Mouse (Mus musculus) brain, embryonic 14.5 days (tissue): ENCODE results near the gene Atad3a. TPM values are rescaled to one million over a fixed set of nuclear protein-coding genes. Genes with fewer than 3 reads are reported as not detected.

ENCODE experiments used
- DNase-seq: peaks from one replicate; pipeline ENCODE4 v3.0.0-alpha.2; 2011; ENCODE audit warnings: low read depth
- CTCF ChIP-seq: fragments of 200-500 bp; IDR thresholded peaks from 2 replicates; pipeline ENCODE4 v1.5.1; 2012; ENCODE audit warnings: inconsistent platforms, mild to moderate bottlenecking, moderate library complexity, borderline replicate concordance; ENCODE audit not compliant: insufficient read depth, insufficient read length; ENCODE audit errors: extremely low read depth
- POLR2A ChIP-seq: fragments of 200-500 bp; IDR thresholded peaks from 2 replicates; pipeline ENCODE4 v1.6.1; 2012; ENCODE audit warnings: mild to moderate bottlenecking, inconsistent platforms, borderline replicate concordance; ENCODE audit not compliant: poor library complexity, insufficient read depth, insufficient read length, severe bottlenecking; ENCODE audit errors: extremely low read depth
- polyA plus RNA-seq: library from polyadenylated mRNA; depleted of rRNA; stranded (reverse); fragments of >200 nt; gene quantifications from 2 replicates; pipeline ENCODE4 v1.2.3, GENCODE M21; 2012

Atad3a gene
- polyA plus RNA-seq, 1 experiment = 103 TPM

DNA sequence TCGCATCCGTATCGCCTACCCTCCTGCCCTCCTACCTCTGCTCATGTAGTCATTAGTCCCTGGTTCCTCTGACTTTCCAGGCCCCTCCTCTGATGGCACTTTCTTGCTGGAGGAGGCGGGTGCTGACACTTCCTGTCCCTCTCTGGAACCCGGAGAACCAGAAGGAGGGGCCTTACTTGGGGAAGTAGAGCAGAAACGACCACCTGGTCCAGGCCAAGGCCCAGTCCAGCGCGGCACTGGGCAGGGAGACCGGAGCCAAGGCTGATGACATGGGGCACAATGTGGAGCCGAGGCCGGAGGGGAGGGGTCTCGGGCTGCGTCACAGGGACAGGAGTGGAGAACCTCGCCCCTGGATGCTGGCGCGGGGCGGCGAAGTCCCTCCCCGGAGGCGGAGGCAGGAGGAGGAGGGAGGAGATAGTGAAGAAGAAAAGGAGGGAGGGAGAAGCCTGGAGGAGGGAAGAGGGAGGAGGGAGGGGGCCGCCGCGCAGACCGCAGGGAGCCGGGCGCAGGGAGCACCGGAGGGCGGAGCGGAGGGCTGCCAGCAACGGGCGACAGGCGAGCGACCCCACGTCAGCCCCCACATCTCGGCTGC, 26.4 kb downstream of the Atad3a start, which contains the start of gene Tmem240:
Tmem240 (plus strand) TSS at position 451 of the 592 bp plus-strand sequence.
- TF ChIP-seq CTCF = no peak
- peak; percentile 78 for TF ChIP-seq POLR2A
- peak; percentile 98 for DNase-seq

DNA sequence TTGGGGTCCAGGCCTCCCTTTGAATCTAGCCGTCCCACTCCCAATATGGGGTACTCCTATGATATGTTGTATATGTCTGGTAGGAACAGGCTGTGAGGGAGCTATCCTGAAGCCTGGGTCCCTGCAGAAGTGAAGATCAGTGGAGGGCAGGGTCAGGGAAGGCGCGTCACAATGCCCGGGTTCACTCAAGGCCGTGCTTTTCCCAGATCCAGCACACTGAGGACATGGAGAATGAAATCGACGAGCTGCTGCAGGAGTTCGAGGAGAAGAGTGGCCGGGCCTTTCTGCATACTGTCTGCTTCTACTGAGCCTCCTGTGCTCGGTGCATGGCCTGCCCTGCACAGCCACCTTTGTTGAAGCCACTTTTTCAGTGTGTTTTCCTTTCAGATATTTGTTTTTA, 27.6 kb downstream of the Atad3a start:
- TF ChIP-seq CTCF (no peak), POLR2A (no peak)
- DNase-seq = no peak

DNA sequence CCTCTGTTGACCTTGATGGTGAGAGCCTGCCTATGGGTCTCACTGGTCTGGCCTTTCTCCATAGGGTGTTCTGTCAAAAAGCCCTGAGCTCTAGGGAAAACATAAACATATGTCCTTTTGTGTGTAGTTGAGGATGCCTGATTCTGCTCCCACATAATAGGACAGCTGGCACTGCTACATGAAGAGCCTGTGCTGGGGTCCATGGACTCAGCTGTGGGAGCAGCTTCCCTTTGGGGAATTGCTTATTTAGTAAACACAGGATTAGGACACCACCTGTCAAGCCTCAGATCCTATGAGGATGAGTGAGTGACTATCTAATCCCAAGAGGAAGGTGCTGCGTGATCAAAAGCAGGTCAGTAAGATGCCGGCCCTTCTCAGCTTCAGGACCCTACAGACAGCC, 32.9 kb downstream of the Atad3a start:
- TF ChIP-seq CTCF (no peak), POLR2A (no peak)

DNA sequence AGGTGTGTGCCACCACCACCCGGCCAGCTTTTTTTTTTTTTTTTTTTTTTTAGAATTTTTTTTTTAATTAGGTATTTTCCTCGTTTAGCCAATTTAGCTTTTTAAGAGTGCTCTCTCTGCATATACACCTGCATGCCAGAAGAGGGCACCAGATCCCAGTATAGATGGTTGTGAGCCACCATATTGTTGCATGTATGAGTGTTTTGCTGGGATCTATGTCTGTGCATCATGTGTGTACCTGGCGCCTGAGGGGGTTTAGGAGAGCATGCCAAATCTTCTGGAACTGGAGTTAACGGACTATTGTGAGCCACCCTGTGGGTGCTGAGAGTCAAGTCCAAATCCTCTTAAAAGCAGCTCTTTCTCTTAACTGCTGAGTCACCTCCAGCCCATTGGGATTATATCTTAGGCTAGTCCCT, 39.2 kb downstream of the Atad3a start:
- peak; percentile 53 for DNase-seq
- TF ChIP-seq POLR2A = no peak
- TF ChIP-seq CTCF = peak; percentile 56; the same call in 1 of the 2 replicates

More for the DNA sequence above, 32.9 kb downstream of the Atad3a start:
- DNase-seq = peak; percentile 31

DNA sequence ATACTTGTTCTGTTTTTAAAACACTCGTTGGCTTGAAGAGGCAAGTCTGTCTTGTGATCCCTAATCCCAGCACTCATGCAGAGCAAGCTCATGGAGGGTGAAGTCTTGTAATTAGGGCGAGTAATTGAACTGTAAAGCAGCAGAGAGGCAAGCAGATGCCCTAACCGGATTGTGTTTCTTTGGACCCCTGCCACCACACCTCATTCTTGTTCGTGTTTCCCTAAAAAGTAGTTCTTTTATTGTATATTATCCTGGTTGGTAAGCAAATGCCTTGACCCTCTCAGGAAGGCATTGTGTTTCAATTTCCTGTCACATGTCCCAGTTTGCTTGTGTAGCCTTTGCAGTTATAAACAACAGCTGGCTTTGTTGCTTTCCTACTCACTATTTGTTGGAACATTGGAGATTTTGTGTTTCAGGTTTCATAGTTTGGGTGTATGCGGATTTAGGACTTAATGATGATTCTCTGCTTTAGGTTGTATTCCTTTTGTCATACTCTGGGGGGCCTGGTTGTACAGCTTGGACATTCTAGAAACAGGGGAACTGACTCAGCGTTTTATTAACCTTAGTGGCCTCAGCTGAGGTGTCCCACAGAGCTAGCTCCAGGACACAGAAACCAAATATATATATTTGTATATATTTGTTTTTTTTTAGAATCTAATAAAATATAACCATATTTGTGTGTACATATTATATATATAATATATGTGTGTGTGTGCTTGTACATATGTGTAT, 50.2 kb downstream of the Atad3a start:
- DNase-seq = peak; percentile 20
- TF ChIP-seq CTCF = no peak

DNA sequence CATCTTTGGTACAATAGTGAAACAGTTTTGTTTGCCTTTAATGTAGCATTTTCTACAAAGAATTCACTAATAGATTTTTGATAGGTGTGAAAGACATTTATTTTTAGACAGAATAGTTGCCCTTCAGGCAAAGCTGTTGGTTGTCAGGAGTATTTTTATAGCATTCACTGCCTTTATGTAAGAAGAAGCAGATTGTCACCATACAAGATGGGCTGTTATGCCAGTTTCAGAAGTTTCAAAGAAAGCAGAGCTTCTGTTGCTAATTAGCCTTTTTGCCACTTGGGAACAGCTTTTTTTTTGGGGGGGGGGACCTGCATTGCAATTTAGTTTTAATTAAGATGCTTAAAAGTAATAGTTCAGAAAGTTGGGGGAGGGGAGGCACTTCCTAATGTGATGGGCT, 51.9 kb downstream of the Atad3a start:
- TF ChIP-seq POLR2A (no peak), CTCF (no peak)
- DNase-seq = no peak

DNA sequence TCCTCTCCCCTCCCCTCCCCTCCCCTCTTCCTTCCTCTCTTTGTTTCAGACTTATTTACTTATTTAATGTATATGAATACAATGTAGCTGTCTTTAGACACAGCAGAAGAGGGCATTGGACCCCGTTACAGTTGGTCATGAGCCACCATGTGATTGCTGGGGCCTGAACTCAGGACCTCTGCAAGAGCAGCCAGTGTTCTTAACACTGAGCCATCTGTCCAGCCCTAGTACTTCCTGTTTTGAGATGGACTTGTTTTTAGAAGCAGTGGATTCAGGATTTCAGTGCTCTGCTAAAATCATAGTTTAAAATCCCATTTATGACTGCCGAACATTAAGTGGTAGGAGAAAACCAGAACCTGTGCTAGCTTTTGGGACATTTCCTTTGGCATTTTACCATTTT, 52.3 kb downstream of the Atad3a start:
- TF ChIP-seq CTCF (no peak), POLR2A (no peak)
- DNase-seq = no peak

DNA sequence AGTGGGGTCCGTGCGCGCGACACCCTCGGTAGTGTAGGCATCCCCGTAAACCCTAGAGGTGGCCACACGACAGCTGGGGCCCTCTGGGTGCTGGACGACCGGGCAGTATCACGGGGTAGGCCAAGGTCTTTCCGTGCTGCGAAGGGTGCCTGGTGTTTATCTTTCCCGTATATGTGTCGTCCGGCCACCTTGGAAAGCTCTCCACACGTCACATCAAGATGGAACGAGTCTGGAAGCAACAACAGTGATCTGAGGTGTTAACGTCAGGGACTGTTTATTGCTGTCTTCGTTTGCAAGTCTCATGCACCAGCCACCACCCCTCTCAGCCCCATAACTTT, 55.3 kb downstream of the Atad3a start:
- no peak for DNase-seq
- TF ChIP-seq CTCF (no peak), POLR2A (no peak)

DNA sequence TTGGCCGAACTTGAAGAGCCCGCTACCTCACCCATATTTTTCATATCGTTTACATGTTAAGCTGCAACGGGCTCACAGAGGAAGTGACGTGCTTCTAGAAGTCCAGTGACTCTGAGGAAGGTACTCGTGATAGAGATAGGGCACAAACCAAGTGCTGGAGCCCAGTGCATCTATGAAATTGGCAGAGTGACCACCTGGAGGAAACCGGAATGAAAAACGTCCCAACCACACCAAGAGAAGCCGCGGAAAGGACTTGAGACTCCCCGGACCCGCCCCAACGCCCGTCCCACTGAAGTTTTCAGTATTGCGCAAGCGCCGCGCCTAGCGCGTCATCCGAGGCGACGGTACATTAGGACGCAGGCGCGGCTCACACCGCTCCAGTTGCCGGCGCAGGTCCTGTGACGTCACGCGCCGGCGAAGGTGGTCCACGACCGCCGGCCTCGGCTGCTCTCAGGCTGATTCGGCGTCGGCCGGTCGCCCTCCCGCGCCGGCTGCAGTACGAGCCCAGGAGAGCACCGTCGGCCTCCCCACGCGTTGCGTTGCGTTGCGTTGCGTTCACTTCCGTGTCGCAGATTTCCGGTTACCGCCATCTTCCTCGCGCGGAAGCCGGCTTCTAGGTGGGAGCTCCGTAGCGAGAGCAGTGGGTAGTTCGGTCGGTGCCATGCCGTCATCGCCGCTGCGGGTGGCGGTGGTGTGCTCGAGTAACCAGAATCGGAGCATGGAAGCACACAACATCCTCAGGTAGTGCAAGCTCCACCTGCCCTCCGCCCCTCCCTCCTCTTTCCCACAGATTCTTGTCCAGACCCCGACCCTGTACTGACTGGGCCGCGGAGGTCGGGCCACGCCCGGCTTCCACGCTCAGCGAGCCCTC, 55.9 kb downstream of the Atad3a start, which contains the start of gene Ssu72:
Ssu72 (plus strand) TSS at position 80 of the 871 bp plus-strand sequence.
- TF ChIP-seq CTCF (no peak), POLR2A (peak; percentile 82)

DNA sequence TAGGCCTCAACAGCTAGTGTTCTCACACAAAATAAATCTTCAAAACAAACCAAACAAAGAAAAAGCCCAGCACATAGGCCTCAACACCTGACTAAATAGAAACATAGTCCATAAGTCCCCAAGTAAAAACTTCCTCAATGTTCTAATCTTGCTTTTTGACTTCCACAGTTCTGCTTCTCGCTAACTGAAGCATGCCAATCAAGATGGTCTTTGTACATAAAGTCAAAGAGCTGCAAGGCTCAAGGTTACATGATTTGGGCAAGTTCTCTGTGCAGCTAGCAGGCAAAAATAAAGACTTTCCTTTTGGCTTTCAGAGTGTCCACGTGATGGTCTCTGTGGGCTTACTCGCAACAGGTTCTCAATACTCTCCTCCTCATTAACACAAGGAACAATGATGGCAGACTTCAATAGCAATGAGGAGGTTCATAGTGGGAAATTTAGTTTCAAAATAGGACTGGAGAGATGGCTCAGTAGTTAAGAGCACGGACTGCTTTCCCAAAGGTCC, 57.4 kb downstream of the Atad3a start:
- no peak for DNase-seq
- TF ChIP-seq POLR2A = no peak

More for the DNA sequence above, 55.9 kb downstream of the Atad3a start, which contains the start of gene Ssu72:
- DNase-seq = peak; percentile 98

DNA sequence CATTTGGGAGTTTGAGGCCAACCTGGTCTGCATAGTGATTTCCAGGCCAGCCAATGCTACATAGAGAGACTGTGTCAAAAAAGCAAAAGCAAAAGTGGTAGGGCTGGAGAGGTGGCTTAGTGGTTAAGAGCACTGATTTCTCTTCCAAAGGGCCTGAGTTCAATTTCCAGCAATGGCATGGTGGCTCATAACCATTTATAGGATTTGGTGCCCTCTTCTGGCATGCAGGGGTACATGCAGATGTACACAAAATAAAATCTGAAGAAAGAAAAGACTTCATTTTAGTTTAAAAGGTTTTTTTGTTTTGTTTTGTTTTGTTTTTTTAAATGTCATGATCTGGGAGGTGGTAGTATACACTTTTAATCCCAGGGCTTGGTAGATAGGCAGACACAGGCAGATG, 60.5 kb downstream of the Atad3a start:
- TF ChIP-seq POLR2A = no peak
- peak; percentile 56; the same call in 1 of the 2 replicates for TF ChIP-seq CTCF
- peak; percentile 48 for DNase-seq
